Mouse (Mus musculus): ENCODE results near the gene Dctn1.

DNA sequence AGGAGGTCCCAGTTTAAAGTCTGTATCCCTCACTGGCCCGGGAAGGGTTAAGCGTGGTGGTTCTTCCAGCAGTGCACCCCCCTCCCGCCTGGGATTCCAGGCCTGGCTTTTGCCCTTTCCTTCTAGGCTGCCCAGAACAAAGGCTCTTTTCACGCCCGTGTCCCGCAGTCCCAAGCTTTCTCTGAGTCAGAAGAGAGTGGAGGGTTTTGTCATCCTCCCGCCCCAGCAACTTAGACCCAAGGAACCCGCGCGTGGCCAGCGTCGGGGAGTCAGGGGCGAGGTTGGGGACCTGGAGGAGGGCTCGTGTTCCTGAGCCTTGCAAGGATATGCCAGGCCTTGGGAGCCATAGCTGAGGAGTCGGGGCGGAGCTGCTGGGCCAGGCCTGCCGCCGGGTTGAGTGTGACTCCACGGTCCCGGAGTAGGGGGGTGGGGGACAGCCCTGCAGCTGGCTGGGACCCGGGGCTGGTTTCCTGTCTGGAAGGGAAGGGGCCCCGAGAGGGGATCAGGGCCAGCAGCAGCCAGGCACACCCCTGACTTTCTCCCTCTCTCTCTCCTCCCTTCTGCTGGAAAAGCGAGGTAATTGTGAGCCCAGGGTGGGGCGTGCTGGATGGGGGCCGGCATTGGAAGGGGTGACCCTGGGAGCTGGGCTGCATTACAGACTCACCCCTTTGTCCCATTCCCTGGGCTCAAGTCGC is 28.7 kb upstream of the Dctn1 start:
- TF ChIP-seq CTCF (IDR thresholded peaks at IDR 0.05; ENCODE audit: extremely low read depth, insufficient read depth, low read length): no peak
- no peak for TF ChIP-seq POLR2A (IDR thresholded peaks at IDR 0.05; ENCODE audit: extremely low read depth, insufficient read depth, low read length)
